Mouse (Mus musculus): ENCODE measurements at regions not wholly inside any gene's neighbourhood (a gene's known extent, or its start where the extent isn't known, plus 50 kb on each side); places are given as distances from the start of the nearest gene placed in this dataset.

GRCm38 (mm10) chr6:51077769-51078096 lies 354.7 kb upstream of the Nfe2l3 start:
- WGBS, result 50% methylated on average over 6 of the region's 6 CpGs
- ATAC-seq (ENCODE audit: insufficient number of reproducible peaks, insufficient read depth, low FRiP score, low TSS enrichment), result no peak

GRCm38 (mm10) chr6:51078353-51078966 lies 354.0 kb upstream of the Nfe2l3 start:
- Histone ChIP-seq H3K27ac (peak overlapping the region; percentile 96), H3K4me1 (peaks cover 21% of the 10 kb centered on the region), H3K4me2 (replicated peaks) (no peak overlapping the region), H3K9me3 (no peaks in the 10 kb centered on the region), H3K4me3 (no peak overlapping the region), H3K27me3 (no peaks in the 10 kb centered on the region), H3K9ac (no peak overlapping the region), H3K36me3 (no peaks in the 10 kb centered on the region)
- WGBS, result 67% methylated on average over 11 of the region's 11 CpGs
- ATAC-seq (ENCODE audit: insufficient number of reproducible peaks, insufficient read depth, low FRiP score, low TSS enrichment), result no peak

More at GRCm38 (mm10) chr6:51077769-51078096, 354.7 kb upstream of the Nfe2l3 start:
- Histone ChIP-seq H3K27me3 (no peaks in the 10 kb centered on the region), H3K4me2 (replicated peaks) (no peak overlapping the region), H3K27ac (peak overlapping the region; percentile 96), H3K4me3 (no peak overlapping the region), H3K36me3 (no peaks in the 10 kb centered on the region), H3K4me1 (peaks cover 21% of the 10 kb centered on the region), H3K9me3 (no peaks in the 10 kb centered on the region), H3K9ac (no peak overlapping the region)

- no peak overlapping the region for H3K4me3 ChIP-seq
- WGBS, result 87% methylated on average over 5 of the region's 5 CpGs
- H3K4me2 ChIP-seq (replicated peaks), result no peak overlapping the region
- no peaks in the 10 kb centered on the region for H3K9me3 ChIP-seq
- ATAC-seq (ENCODE audit: insufficient number of reproducible peaks, insufficient read depth, low FRiP score, low TSS enrichment), result no peak
- H3K27me3 ChIP-seq, result no peaks in the 10 kb centered on the region
- peaks cover 21% of the 10 kb centered on the region for H3K4me1 ChIP-seq
- H3K36me3 ChIP-seq, result no peaks in the 10 kb centered on the region
- peak overlapping the region; percentile 96 for H3K27ac ChIP-seq
- no peak overlapping the region for H3K9ac ChIP-seq
Measured at GRCm38 (mm10) chr6:51078967-51079355, 353.5 kb upstream of the Nfe2l3 start.

GRCm38 (mm10) chr6:51081056-51081455 lies 351.4 kb upstream of the Nfe2l3 start:
- Histone ChIP-seq H3K9ac (no peak overlapping the region), H3K27me3 (no peaks in the 10 kb centered on the region), H3K4me1 (peaks cover 34% of the 10 kb centered on the region), H3K27ac (0 out of 2 replicates have a peak overlapping the region, but pooled peaks have one; percentile 9), H3K36me3 (no peaks in the 10 kb centered on the region), H3K9me3 (no peaks in the 10 kb centered on the region), H3K4me3 (no peak overlapping the region), H3K4me2 (replicated peaks) (no peak overlapping the region)
- ATAC-seq (ENCODE audit: insufficient number of reproducible peaks, insufficient read depth, low FRiP score, low TSS enrichment), result no peak
- 81% methylated on average over 5 of the region's 5 CpGs for WGBS

- Histone ChIP-seq H3K36me3 (no peaks in the 10 kb centered on the region), H3K4me3 (no peak overlapping the region), H3K27ac (peak overlapping the region; percentile 79), H3K4me1 (peaks cover 20% of the 10 kb centered on the region), H3K27me3 (no peaks in the 10 kb centered on the region), H3K4me2 (replicated peaks) (no peak overlapping the region), H3K9me3 (no peaks in the 10 kb centered on the region), H3K9ac (no peak overlapping the region)
- ATAC-seq (ENCODE audit: insufficient number of reproducible peaks, insufficient read depth, low FRiP score, low TSS enrichment), result no peak
- 41% methylated on average over 9 of the region's 9 CpGs for WGBS
Measured at GRCm38 (mm10) chr6:51084656-51085055, 347.8 kb upstream of the Nfe2l3 start.

GRCm38 (mm10) chr6:51085547-51085946 lies 346.9 kb upstream of the Nfe2l3 start:
- H3K27me3 ChIP-seq, result no peaks in the 10 kb centered on the region

GRCm38 (mm10) chr6:51086347-51086746 lies 346.1 kb upstream of the Nfe2l3 start:
- Histone ChIP-seq H3K4me2 (replicated peaks) (no peak overlapping the region), H3K36me3 (no peaks in the 10 kb centered on the region), H3K9me3 (no peaks in the 10 kb centered on the region), H3K27me3 (no peaks in the 10 kb centered on the region), H3K9ac (no peak overlapping the region), H3K4me1 (peaks cover 20% of the 10 kb centered on the region), H3K27ac (0 out of 2 replicates have a peak overlapping the region, but pooled peaks have one; percentile 79), H3K4me3 (no peak overlapping the region)
- WGBS, result 63% methylated on average over 4 of the region's 4 CpGs
- ATAC-seq (ENCODE audit: insufficient number of reproducible peaks, insufficient read depth, low FRiP score, low TSS enrichment), result no peak

More at GRCm38 (mm10) chr6:51085547-51085946, 346.9 kb upstream of the Nfe2l3 start:
- Histone ChIP-seq H3K27ac (peak overlapping the region; percentile 79), H3K4me2 (replicated peaks) (no peak overlapping the region), H3K9ac (no peak overlapping the region), H3K36me3 (no peaks in the 10 kb centered on the region), H3K4me1 (peaks cover 20% of the 10 kb centered on the region), H3K4me3 (no peak overlapping the region), H3K9me3 (no peaks in the 10 kb centered on the region)
- WGBS, result 47% methylated on average over 2 of the region's 2 CpGs
- ATAC-seq (ENCODE audit: insufficient number of reproducible peaks, insufficient read depth, low FRiP score, low TSS enrichment), result no peak

- Histone ChIP-seq H3K9me3 (no peaks in the 10 kb centered on the region), H3K4me2 (replicated peaks) (no peak overlapping the region), H3K36me3 (no peaks in the 10 kb centered on the region), H3K27me3 (no peaks in the 10 kb centered on the region), H3K4me1 (peaks cover 20% of the 10 kb centered on the region), H3K27ac (no peak overlapping the region; the same call in 1 of the 2 replicates), H3K9ac (no peak overlapping the region), H3K4me3 (no peak overlapping the region)
- no peak for ATAC-seq (ENCODE audit: insufficient number of reproducible peaks, insufficient read depth, low FRiP score, low TSS enrichment)
- WGBS, result 73% methylated on average over 2 of the region's 2 CpGs
Measured at GRCm38 (mm10) chr6:51087806-51088205, 344.7 kb upstream of the Nfe2l3 start.

- H3K4me3 ChIP-seq, result no peak overlapping the region
- H3K27me3 ChIP-seq, result no peaks in the 10 kb centered on the region
- no peak overlapping the region for H3K4me2 ChIP-seq (replicated peaks)
- ATAC-seq (ENCODE audit: insufficient number of reproducible peaks, insufficient read depth, low FRiP score, low TSS enrichment), result no peak
- H3K9ac ChIP-seq, result no peak overlapping the region
- peak overlapping the region; percentile 63 for H3K27ac ChIP-seq
- H3K36me3 ChIP-seq, result no peaks in the 10 kb centered on the region
- H3K9me3 ChIP-seq, result no peaks in the 10 kb centered on the region
- peaks cover 20% of the 10 kb centered on the region for H3K4me1 ChIP-seq
- 48% methylated on average over 6 of the region's 6 CpGs for WGBS
Measured at GRCm38 (mm10) chr6:51088641-51089372, 343.7 kb upstream of the Nfe2l3 start.

GRCm38 (mm10) chr6:51093196-51093595 lies 339.3 kb upstream of the Nfe2l3 start:
- Histone ChIP-seq H3K9me3 (no peaks in the 10 kb centered on the region), H3K4me3 (no peak overlapping the region), H3K36me3 (no peaks in the 10 kb centered on the region), H3K4me1 (0 out of 2 replicates have a peak, but pooled peaks cover 7% of the 10 kb centered on the region), H3K4me2 (replicated peaks) (no peak overlapping the region), H3K9ac (no peak overlapping the region), H3K27me3 (no peaks in the 10 kb centered on the region), H3K27ac (no peak overlapping the region)
- WGBS, result 92% methylated on average over 4 of the region's 4 CpGs
- ATAC-seq (ENCODE audit: insufficient number of reproducible peaks, insufficient read depth, low FRiP score, low TSS enrichment), result no peak

- H3K4me1 ChIP-seq, result no peaks in the 10 kb centered on the region
- no peaks in the 10 kb centered on the region for H3K36me3 ChIP-seq
- H3K4me3 ChIP-seq, result no peak overlapping the region
- no peak overlapping the region for H3K27ac ChIP-seq
- ATAC-seq (ENCODE audit: insufficient number of reproducible peaks, insufficient read depth, low FRiP score, low TSS enrichment), result no peak
- no peak overlapping the region for H3K4me2 ChIP-seq (replicated peaks)
- H3K9me3 ChIP-seq, result no peaks in the 10 kb centered on the region
- no peaks in the 10 kb centered on the region for H3K27me3 ChIP-seq
- H3K9ac ChIP-seq, result no peak overlapping the region
- 77% methylated on average over 10 of the region's 10 CpGs for WGBS
Measured at GRCm38 (mm10) chr6:51094304-51094703, 338.2 kb upstream of the Nfe2l3 start.

GRCm38 (mm10) chr6:51097488-51097887 lies 335.0 kb upstream of the Nfe2l3 start:
- H3K27ac ChIP-seq, result no peak overlapping the region
- H3K9me3 ChIP-seq, result no peaks in the 10 kb centered on the region
- 87% methylated on average over 6 of the region's 6 CpGs for WGBS
- H3K9ac ChIP-seq, result no peak overlapping the region
- no peaks in the 10 kb centered on the region for H3K36me3 ChIP-seq
- ATAC-seq (ENCODE audit: insufficient number of reproducible peaks, insufficient read depth, low FRiP score, low TSS enrichment), result no peak
- H3K4me1 ChIP-seq, result no peaks in the 10 kb centered on the region
- H3K27me3 ChIP-seq, result no peaks in the 10 kb centered on the region
- H3K4me2 ChIP-seq (replicated peaks), result no peak overlapping the region
- H3K4me3 ChIP-seq, result no peak overlapping the region
